Mouse (Mus musculus) gastrocnemius, postnatal 36 days (tissue): ENCODE measurements at regions not wholly inside any gene's neighbourhood (a gene's known extent, or its start where the extent isn't known, plus 50 kb on each side); places are given as distances from the start of the nearest gene placed in this dataset.

ENCODE experiments used
- DNase-seq, 2 experiments: peaks; one replicate each; pipeline ENCODE4 v3.0.0; 2022
- intact Hi-C: fragments of 180-260 bp; cut with DNase I; formaldehyde crosslinking; loops from one replicate; pipeline ENCODE4 v1.15.1; 2025

- DNase-seq: no peak
- intact Hi-C loops: no loop called here
Observed at GRCm38 (mm10) chr2:166370776-166371175, 215.3 kb upstream of the Sulf2 start.

- DNase-seq: no peak
- intact Hi-C loops: no loop called here
Observed at GRCm38 (mm10) chr2:166361645-166362044, 206.2 kb upstream of the Sulf2 start.

GRCm38 (mm10) chr2:166360786-166361185 is 205.3 kb upstream of the Sulf2 start:
- intact Hi-C loops: no loop called here
- DNase-seq: no peak

- DNase-seq: no peak
- intact Hi-C loops: no loop called here
Observed at GRCm38 (mm10) chr2:166359995-166360394, 204.5 kb upstream of the Sulf2 start.

- intact Hi-C loops: no loop called here
- DNase-seq: peak; percentile 20 to 38
Observed at GRCm38 (mm10) chr2:166357824-166358223, 202.4 kb upstream of the Sulf2 start.

- intact Hi-C loops: no loop called here
Observed at GRCm38 (mm10) chr2:166355944-166356343, 200.5 kb upstream of the Sulf2 start.

GRCm38 (mm10) chr2:166355446-166355845 is 200.0 kb upstream of the Sulf2 start:
- intact Hi-C loops: no loop called here
- no peak for DNase-seq

More at GRCm38 (mm10) chr2:166355944-166356343, 200.5 kb upstream of the Sulf2 start:
- DNase-seq: no peak

- no peak for DNase-seq
- intact Hi-C loops: no loop called here
Observed at GRCm38 (mm10) chr2:166354391-166354790, 198.9 kb upstream of the Sulf2 start.

GRCm38 (mm10) chr2:166353447-166354111 is 198.1 kb upstream of the Sulf2 start:
- peak in 1 of 2 experiments; percentile 35 for DNase-seq
- intact Hi-C loops: no loop called here

GRCm38 (mm10) chr2:166351984-166352383 is 196.5 kb upstream of the Sulf2 start:
- intact Hi-C loops: no loop called here
- no peak for DNase-seq

GRCm38 (mm10) chr2:166351581-166351980 is 196.1 kb upstream of the Sulf2 start:
- intact Hi-C loops: no loop called here
- DNase-seq: no peak

GRCm38 (mm10) chr2:166348654-166349053 is 193.2 kb upstream of the Sulf2 start:
- intact Hi-C loops: no loop called here
- no peak for DNase-seq

- intact Hi-C loops: no loop called here
- no peak for DNase-seq
Observed at GRCm38 (mm10) chr2:166346421-166347182, 191.1 kb upstream of the Sulf2 start.

GRCm38 (mm10) chr2:166343551-166344340 is 188.3 kb upstream of the Sulf2 start:
- intact Hi-C loops: no loop called here
- no peak for DNase-seq

GRCm38 (mm10) chr2:166342407-166342806 is 186.9 kb upstream of the Sulf2 start:
- intact Hi-C loops: no loop called here
- DNase-seq: peak; percentile 73

- intact Hi-C loops: no loop called here
- no peak for DNase-seq
Observed at GRCm38 (mm10) chr2:166340196-166340595, 184.7 kb upstream of the Sulf2 start.

- DNase-seq: no peak
- intact Hi-C loops: no loop called here
Observed at GRCm38 (mm10) chr2:166339427-166339826, 184.0 kb upstream of the Sulf2 start.

- intact Hi-C loops: no loop called here
- DNase-seq: no peak
Observed at GRCm38 (mm10) chr2:166338396-166339085, 183.1 kb upstream of the Sulf2 start.

- DNase-seq: no peak
- intact Hi-C loops: no loop called here
Observed at GRCm38 (mm10) chr2:166337666-166338065, 182.2 kb upstream of the Sulf2 start.

- intact Hi-C loops: no loop called here
- DNase-seq: peak; percentile 67 to 72
Observed at GRCm38 (mm10) chr2:166335702-166336101, 180.2 kb upstream of the Sulf2 start.

GRCm38 (mm10) chr2:166334559-166334958 is 179.1 kb upstream of the Sulf2 start:
- no peak for DNase-seq
- intact Hi-C loops: no loop called here
